Mouse (Mus musculus): ENCODE measurements at regions not wholly inside any gene's neighbourhood (a gene's known extent, or its start where the extent isn't known, plus 50 kb on each side); places are given as distances from the start of the nearest gene placed in this dataset.

- TF ChIP-seq CTCF (IDR thresholded peaks at IDR 0.05; ENCODE audit: borderline replicate concordance, extremely low read depth, insufficient read depth, insufficient read length) (no peak), POLR2A (IDR thresholded peaks at IDR 0.05; ENCODE audit: borderline replicate concordance, extremely low read depth, insufficient read depth, insufficient read length, poor library complexity, severe bottlenecking) (no peak)
- DNase-seq (ENCODE audit: low read depth) = peak; percentile 29
Observed at GRCm38 (mm10) chr3:70308061-70308461, 300.6 kb downstream of the Otol1 start.

GRCm38 (mm10) chr3:70309304-70309703 lies 301.9 kb downstream of the Otol1 start:
- DNase-seq (ENCODE audit: low read depth) = peak; percentile 79

GRCm38 (mm10) chr3:70311055-70311454 lies 303.6 kb downstream of the Otol1 start:
- no peak for DNase-seq (ENCODE audit: low read depth)
- TF ChIP-seq CTCF (IDR thresholded peaks at IDR 0.05; ENCODE audit: borderline replicate concordance, extremely low read depth, insufficient read depth, insufficient read length) (no peak), POLR2A (IDR thresholded peaks at IDR 0.05; ENCODE audit: borderline replicate concordance, extremely low read depth, insufficient read depth, insufficient read length, poor library complexity, severe bottlenecking) (no peak)

More at GRCm38 (mm10) chr3:70309304-70309703, 301.9 kb downstream of the Otol1 start:
- TF ChIP-seq CTCF (IDR thresholded peaks at IDR 0.05; ENCODE audit: borderline replicate concordance, extremely low read depth, insufficient read depth, insufficient read length) (no peak), POLR2A (IDR thresholded peaks at IDR 0.05; ENCODE audit: borderline replicate concordance, extremely low read depth, insufficient read depth, insufficient read length, poor library complexity, severe bottlenecking) (no peak)

GRCm38 (mm10) chr3:70312034-70312433 lies 304.6 kb downstream of the Otol1 start:
- no peak for DNase-seq (ENCODE audit: low read depth)
- TF ChIP-seq CTCF (IDR thresholded peaks at IDR 0.05; ENCODE audit: borderline replicate concordance, extremely low read depth, insufficient read depth, insufficient read length) (no peak), POLR2A (IDR thresholded peaks at IDR 0.05; ENCODE audit: borderline replicate concordance, extremely low read depth, insufficient read depth, insufficient read length, poor library complexity, severe bottlenecking) (no peak)

GRCm38 (mm10) chr3:70313119-70313868 lies 305.9 kb downstream of the Otol1 start:
- no peak for DNase-seq (ENCODE audit: low read depth)
- TF ChIP-seq POLR2A (IDR thresholded peaks at IDR 0.05; ENCODE audit: borderline replicate concordance, extremely low read depth, insufficient read depth, insufficient read length, poor library complexity, severe bottlenecking) (no peak), CTCF (IDR thresholded peaks at IDR 0.05; ENCODE audit: borderline replicate concordance, extremely low read depth, insufficient read depth, insufficient read length) (no peak)

GRCm38 (mm10) chr3:70314239-70314638 lies 306.8 kb downstream of the Otol1 start:
- TF ChIP-seq CTCF (IDR thresholded peaks at IDR 0.05; ENCODE audit: borderline replicate concordance, extremely low read depth, insufficient read depth, insufficient read length) (no peak), POLR2A (IDR thresholded peaks at IDR 0.05; ENCODE audit: borderline replicate concordance, extremely low read depth, insufficient read depth, insufficient read length, poor library complexity, severe bottlenecking) (no peak)
- DNase-seq (ENCODE audit: low read depth) = no peak

- TF ChIP-seq CTCF (IDR thresholded peaks at IDR 0.05; ENCODE audit: borderline replicate concordance, extremely low read depth, insufficient read depth, insufficient read length) (no peak), POLR2A (IDR thresholded peaks at IDR 0.05; ENCODE audit: borderline replicate concordance, extremely low read depth, insufficient read depth, insufficient read length, poor library complexity, severe bottlenecking) (no peak)
- no peak for DNase-seq (ENCODE audit: low read depth)
Observed at GRCm38 (mm10) chr3:70318377-70318776, 311.0 kb downstream of the Otol1 start.

GRCm38 (mm10) chr3:70319139-70319538 lies 311.7 kb downstream of the Otol1 start:
- TF ChIP-seq CTCF (IDR thresholded peaks at IDR 0.05; ENCODE audit: borderline replicate concordance, extremely low read depth, insufficient read depth, insufficient read length) (no peak), POLR2A (IDR thresholded peaks at IDR 0.05; ENCODE audit: borderline replicate concordance, extremely low read depth, insufficient read depth, insufficient read length, poor library complexity, severe bottlenecking) (no peak)
- DNase-seq (ENCODE audit: low read depth) = no peak

GRCm38 (mm10) chr3:70321161-70321657 lies 313.8 kb downstream of the Otol1 start:
- no peak for TF ChIP-seq POLR2A (IDR thresholded peaks at IDR 0.05; ENCODE audit: borderline replicate concordance, extremely low read depth, insufficient read depth, insufficient read length, poor library complexity, severe bottlenecking)
- no peak for TF ChIP-seq CTCF (IDR thresholded peaks at IDR 0.05; ENCODE audit: borderline replicate concordance, extremely low read depth, insufficient read depth, insufficient read length)
- no peak for DNase-seq (ENCODE audit: low read depth)

GRCm38 (mm10) chr3:70324692-70325091 lies 317.3 kb downstream of the Otol1 start:
- peak; percentile 34 for DNase-seq (ENCODE audit: low read depth)

More at GRCm38 (mm10) chr3:70324692-70325091, 317.3 kb downstream of the Otol1 start:
- TF ChIP-seq CTCF (IDR thresholded peaks at IDR 0.05; ENCODE audit: borderline replicate concordance, extremely low read depth, insufficient read depth, insufficient read length) (no peak), POLR2A (IDR thresholded peaks at IDR 0.05; ENCODE audit: borderline replicate concordance, extremely low read depth, insufficient read depth, insufficient read length, poor library complexity, severe bottlenecking) (no peak)
